Mouse (Mus musculus) E14TG2a.4 (cell line): ENCODE measurements around the gene Trabd2b.

ENCODE experiments used
- CTCF ChIP-seq: conservative IDR thresholded peaks from 2 replicates; pipeline ENCODE4 v1.5.1; 2014; ENCODE audit warnings: low read length
- NANOG ChIP-seq: IDR thresholded peaks from 2 replicates; pipeline ENCODE4 v1.6.1; 2014; ENCODE audit warnings: borderline replicate concordance, low read length, mixed read lengths
- POU5F1 ChIP-seq: IDR thresholded peaks from 2 replicates; pipeline ENCODE4 v1.6.1; 2014; ENCODE audit warnings: low read length, borderline replicate concordance

GRCm38 (mm10) chr4:114410026-114410425, 3.5 kb downstream of the Trabd2b start:
- TF ChIP-seq CTCF = no peak
- TF ChIP-seq POU5F1 = no peak
- TF ChIP-seq NANOG = no peak
